Mouse (Mus musculus) kidney, adult 9 months (tissue): ENCODE data around the gene Cmbl.

Experiments
- DNase-seq: peaks from one replicate; pipeline ENCODE4 v3.0.0; 2022

The Cmbl gene

DNA sequence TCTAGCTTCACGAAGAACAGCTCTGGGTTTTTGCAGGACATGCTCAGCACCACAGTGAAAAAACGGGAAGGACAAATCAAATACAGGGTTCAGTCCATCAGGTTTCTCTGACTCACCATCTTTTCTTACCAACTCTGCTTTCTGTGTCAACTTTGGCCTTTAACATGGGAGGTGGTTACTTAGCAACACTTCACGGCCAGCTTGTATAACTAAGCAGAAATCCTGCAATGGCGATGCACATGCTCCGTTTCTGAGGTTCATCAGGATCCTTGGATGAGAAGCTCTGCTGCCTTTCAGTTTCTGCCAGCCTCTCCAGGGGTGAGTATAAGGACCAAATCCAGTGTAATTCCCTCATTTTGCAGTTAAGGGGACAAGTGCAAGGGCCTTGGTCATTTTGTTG is at the start of gene Cmbl:
Gene Cmbl, plus strand, starts transcription at position 206 of the 400 bp plus-strand sequence.
- peak; percentile 75 for DNase-seq

DNA sequence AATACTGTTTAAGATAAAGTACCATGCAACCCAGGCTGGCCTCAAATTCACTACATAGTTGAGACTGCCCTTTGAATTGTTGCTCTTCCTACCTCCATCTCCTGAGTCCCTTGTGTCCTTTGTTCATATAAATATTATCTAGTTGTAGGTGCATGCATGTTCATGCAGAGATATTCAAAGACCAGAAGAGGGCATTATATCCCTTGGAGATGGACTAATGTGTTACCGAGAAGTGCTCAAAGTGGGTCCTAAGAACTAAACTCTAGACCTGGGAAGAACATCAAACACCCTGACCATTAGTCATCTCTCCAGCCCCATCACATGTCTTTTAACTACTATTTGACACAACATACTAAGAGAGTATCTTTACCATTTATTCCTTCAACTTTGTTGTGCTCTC is 48.0 kb upstream of the Cmbl start:
- DNase-seq: no peak

- DNase-seq: no peak
Measured at GRCm38 (mm10) chr15:31518371-31518770, 46.8 kb upstream of the Cmbl start.

DNA sequence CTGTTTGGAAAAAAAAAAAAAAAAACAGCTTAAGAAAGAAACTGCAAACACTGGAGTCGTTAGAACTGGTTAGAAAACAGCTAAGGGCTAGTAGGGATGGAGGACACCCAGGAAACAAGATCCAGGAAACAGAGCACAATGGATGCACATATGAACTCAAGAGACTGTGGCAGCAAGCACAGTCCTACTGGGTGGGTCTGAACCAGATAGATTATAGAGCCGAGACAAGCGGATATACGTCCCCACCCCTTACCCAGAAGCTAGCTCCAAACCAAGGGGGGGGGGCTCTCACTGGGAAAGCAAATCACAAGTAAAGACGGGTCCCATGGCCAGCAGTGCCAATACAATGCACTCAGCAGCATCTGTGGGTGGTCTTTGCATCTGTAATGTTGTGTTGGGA is 46.2 kb upstream of the Cmbl start:
- DNase-seq: no peak

DNA sequence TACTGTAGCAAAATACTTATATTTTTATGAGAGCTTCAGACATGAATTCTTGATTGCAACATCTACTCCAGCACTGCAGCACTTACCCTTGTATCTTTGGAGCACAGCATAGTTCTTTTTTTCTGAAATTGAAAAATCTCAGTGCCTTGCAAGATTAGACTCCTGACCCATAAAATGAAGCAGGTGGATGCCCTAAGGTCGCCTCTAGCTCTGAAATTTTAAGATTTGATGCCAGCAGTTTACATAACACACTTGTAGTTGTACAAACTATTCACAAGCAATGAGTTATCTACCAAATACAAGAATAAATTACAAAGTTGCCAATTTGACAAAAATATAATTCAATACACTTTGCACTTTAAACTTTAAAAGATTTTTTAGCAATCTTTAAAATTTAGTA is 38.7 kb upstream of the Cmbl start:
- peak; percentile 83 for DNase-seq

DNA sequence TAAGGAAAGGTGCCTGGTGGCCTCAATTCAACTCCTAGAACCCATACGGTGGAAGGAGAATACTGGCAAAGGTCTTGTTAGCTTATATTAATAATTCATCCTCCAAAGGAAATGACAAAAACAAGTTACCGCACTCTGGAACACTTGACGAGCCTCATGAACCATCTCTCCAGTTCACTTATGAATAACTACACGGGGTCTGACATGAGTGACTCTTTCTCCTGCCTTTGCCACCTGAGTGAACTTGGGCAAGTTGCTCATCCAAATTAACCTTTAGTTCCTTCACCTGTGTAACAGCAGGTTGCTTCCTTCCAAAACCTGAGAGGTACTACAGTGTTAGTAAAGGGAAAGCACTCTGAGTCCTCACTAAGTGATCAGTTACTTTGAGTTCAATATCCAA is 36.7 kb upstream of the Cmbl start:
- peak; percentile 80 for DNase-seq

DNA sequence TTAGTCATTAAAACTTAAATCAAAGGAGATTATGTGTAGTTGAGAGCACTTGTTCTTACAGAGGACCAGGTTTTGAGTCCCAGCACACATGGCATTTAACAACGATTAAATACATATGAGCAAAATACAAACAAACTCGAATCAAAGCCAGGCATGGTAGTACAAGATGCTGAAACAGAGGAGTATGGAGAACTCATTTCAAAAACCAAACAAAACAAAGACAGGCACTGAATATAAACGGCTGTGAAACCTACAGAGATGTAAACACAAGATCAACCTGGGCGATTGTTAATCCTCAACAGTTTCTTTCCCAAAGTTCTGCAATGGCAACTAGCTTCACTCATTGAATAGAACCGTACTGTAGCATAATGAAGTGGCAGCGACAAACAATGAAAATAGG is 36.1 kb upstream of the Cmbl start:
- DNase-seq: no peak

- peak; percentile 62 for DNase-seq
Measured at GRCm38 (mm10) chr15:31529811-31530658, 35.2 kb upstream of the Cmbl start.

GRCm38 (mm10) chr15:31530659-31531445 is 34.3 kb upstream of the Cmbl start, which contains the start of gene March6:
Gene March6, minus strand, starts transcription at chr15:31531053.
- DNase-seq: peak; percentile 87

DNA sequence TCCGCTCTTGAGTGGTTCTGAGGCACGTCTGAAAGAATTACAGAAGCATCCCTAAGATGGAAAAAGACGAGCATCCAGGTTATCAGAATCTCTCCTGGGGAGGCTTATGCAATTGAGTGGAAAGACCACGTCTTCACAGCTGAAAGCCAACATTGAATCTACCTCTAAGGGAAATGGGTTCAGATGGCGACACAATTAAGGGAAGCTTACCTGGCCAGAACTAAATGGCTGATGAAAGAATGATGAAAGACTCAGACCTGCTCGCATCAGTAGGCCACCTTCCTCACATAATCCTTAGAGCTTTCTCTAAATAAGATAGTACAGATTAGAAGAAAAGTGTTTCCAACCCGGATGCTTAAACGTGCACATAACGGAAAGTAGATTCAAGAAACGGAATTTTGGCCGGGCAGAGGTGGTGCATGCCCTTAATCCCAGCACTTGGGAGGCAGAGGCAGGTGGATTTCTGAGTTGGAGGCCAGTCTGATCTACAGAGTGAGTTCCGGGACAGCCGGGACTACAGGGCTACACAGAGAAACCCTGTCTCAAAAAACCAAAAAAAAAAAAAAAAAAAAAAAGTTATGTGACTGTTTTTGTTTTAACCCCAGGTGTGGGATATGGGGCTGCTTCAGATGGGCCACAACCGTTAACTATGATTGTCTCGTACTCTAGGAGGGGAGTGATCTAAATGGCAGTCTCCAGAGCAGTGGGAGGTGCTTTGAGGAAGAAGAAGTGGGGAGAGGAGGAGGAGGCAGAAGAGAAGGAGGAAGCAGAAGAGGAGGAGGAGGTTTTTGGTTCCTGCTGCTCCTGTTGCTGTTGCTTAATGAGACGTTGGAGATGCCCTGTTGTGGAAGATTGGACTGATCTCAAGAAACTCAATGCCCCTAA is 33.5 kb upstream of the Cmbl start:
- DNase-seq: no peak

GRCm38 (mm10) chr15:31532331-31533021 is 32.7 kb upstream of the Cmbl start:
- DNase-seq: no peak

GRCm38 (mm10) chr15:31533529-31533928 is 31.7 kb upstream of the Cmbl start:
- no peak for DNase-seq

DNA sequence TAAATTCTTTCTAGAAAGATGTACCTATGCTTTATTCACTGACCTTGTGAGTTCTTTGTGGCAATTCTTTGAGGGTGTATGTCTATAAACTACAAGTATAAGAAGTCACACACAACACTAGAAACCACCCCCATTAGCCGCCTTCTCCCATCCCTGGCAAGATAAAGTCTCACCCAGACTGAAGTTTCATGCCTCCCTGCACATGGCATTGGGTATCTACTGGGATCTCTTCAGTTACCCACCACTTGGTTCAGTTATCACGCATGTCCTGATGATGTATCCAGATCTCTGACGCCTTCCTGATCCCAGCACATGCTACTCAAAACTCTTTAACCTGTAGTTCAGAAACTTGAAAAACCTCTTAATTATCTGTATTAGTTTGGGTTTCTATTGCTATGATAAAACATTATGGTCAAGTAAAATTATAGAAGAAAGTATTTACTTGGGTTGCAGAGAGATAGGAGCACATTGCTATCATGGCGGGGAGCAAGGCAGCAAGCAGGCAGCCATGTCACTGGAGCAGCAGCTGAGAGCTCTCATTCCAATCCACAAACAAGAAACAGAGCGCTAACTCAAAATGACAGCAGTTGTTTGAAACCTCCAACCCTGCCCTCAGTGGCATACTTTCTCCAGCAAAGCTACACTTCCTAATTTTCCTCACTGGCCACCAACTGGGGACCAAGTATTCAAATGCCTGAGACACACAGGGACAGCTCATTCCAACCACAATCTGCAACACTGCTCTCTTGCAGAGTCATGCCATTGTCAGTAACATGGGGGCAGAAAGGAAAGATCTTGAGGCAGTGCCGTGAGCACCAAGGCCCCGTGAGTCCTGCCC is 30.5 kb upstream of the Cmbl start:
- no peak for DNase-seq

GRCm38 (mm10) chr15:31535259-31535855 is 29.8 kb upstream of the Cmbl start:
- no peak for DNase-seq

- no peak for DNase-seq
Measured at GRCm38 (mm10) chr15:31536051-31536737, 29.0 kb upstream of the Cmbl start.

- no peak for DNase-seq
Measured at GRCm38 (mm10) chr15:31537706-31538105, 27.5 kb upstream of the Cmbl start.

DNA sequence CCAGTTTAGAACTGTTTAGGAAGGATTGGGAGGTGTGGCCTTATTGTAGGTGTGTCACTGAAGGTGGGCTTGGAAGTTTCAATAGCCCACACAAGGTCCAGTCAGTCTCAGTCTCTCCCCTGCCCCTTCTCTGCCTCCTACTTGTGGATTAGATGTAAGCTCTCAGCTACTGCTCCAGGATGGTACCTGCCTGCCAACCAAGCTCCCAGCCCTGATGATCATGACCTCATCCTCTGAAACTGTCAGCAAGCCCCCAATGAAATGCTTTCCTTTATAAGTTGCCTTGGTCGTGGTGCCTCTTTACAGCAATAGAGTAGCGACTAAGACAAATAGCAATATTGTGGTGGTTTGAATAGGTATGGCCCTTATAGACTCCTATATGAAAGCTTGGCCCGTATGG is 26.8 kb upstream of the Cmbl start:
- DNase-seq: no peak

DNA sequence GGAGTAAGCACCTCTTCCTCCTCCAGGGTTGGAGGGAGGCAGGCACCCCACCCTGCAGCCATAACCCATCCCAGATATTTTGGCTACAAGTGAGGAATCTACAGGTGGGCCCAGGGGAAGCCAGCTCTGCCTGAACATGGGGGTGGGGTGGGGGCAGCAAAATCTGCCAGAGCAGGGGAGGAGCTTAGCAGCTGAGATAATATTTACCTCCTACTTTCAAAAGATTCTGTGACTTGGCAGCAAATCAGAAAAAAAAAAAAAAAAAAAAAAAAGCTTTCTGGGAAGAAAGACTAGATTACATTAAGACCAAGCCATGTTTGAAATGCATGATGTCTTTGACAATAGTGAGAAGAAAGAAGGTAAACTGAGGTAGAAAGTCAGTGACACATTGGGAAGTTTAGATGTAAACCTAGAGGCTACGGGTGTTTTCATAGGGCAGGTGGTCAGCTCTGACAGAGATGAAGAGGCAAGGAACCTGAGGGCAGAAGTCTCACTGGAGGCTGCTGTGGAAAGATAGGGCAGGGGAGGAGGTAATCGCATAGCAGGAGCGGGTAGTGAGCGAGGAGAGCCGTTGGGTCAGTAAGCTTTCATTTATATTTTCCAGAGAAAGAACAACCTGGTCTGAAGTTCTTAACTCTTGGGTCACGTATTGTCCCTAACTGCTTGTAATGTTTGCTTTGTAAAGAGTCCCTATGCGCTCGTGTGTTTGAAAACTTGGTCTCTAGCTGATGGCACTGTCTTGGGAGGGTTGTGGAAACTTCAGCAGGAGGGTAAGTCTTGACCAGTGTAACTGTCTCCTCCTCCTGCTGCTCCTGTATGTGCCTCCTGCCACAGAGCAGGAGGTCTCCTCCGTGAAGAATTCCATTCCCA is 25.3 kb upstream of the Cmbl start:
- DNase-seq: no peak

GRCm38 (mm10) chr15:31540513-31540802 is 24.7 kb upstream of the Cmbl start:
- no peak for DNase-seq
